ENCODE assay signal across 8 mouse cellular contexts in genomic region chr7:59858480-59858879, GRCm38 (mm10).
DNase-seq lines count a peak whose midpoint lies in the region; TF ChIP-seq lines count a peak whose summit lies in the region.
"Not testable (repeated sequence)": the region's sequence is repeated elsewhere in the genome, so short reads cannot be mapped to it uniquely, and the experiment has no call there.

No protein-coding gene starts in this region.

- H3K4me3 ChIP-seq in left cerebral cortex, adult 2 months: not testable (repeated sequence)

- not testable (repeated sequence) for H3K27ac ChIP-seq in left cerebral cortex, adult 2 months

- not testable (repeated sequence) for TF ChIP-seq CTCF in left cerebral cortex, adult 2 months (IDR thresholded peaks at IDR 0.05)

- intact Hi-C loops in left cerebral cortex, adult 2 months (cut with DNase I); left cerebral cortex, postnatal 4 days (cut with DNase I): not testable (repeated sequence)

- DNase-seq in cerebellum, adult 11 months: peak; percentile 17
- DNase-seq in cerebellum, adult 8-10 months: peak; percentile 20
- DNase-seq in cerebellum, postnatal 14 days: peak; percentile 8 to 17
- DNase-seq in frontal cortex, postnatal 14 days (ENCODE audit: low spot score in 2 of 2): peak; percentile 7 to 8
- DNase-seq in layer of hippocampus, adult 8-10 months (ENCODE audit: low spot score in 2 of 2): peak; percentile 7 to 9
- peak; percentile 12 to 19 for DNase-seq in left cerebral cortex, adult 2 months (ENCODE audit: extremely low spot score in 1 of 2, low spot score in 2 of 2)
- peak; percentile 0 for DNase-seq in left cerebral cortex, postnatal 4 days
- DNase-seq in right cerebral cortex, postnatal 10 days (ENCODE audit: low spot score in 2 of 2): peak; percentile 29 to 35
